Mouse (Mus musculus) CH12.LX (cell line): ENCODE results near the gene Otx2.

ENCODE experiments used
- CHD1 ChIP-seq: IDR thresholded peaks from 2 replicates; pipeline ENCODE4 v1.6.1; 2012; ENCODE audit warnings: low read depth, low read length, improper control_type of control experiment, inconsistent platforms
- CTCF ChIP-seq, 2 experiments: IDR thresholded peaks in 1 of 2; conservative IDR thresholded peaks in 1 of 2; 2 replicates each; pipeline ENCODE4 v1.5.1; 2011 to 2012; ENCODE audit warnings: low read depth in 2 of 2, low read length in 2 of 2, improper control_type of control experiment in 1 of 2, inconsistent platforms in 1 of 2, mild to moderate bottlenecking in 1 of 2, moderate library complexity in 1 of 2
- ELF1 ChIP-seq: IDR thresholded peaks from 2 replicates; pipeline ENCODE4 v1.6.1; 2014; ENCODE audit warnings: low read depth, mild to moderate bottlenecking, inconsistent platforms, low read length, improper control_type of control experiment
- ETS1 ChIP-seq: conservative IDR thresholded peaks from 2 replicates; pipeline ENCODE4 v1.6.1; 2012; ENCODE audit warnings: low read depth, mild to moderate bottlenecking, inconsistent platforms, low read length, improper control_type of control experiment, moderate library complexity
- JUND ChIP-seq: conservative IDR thresholded peaks from 2 replicates; pipeline ENCODE4 v1.6.1; 2011; ENCODE audit warnings: low read depth, low read length, improper control_type of control experiment
- MAX ChIP-seq: IDR thresholded peaks from 2 replicates; pipeline ENCODE4 v1.6.1; 2011; ENCODE audit warnings: low read length, improper control_type of control experiment
- RCOR1 ChIP-seq: conservative IDR thresholded peaks from 2 replicates; pipeline ENCODE4 v1.6.1; 2012; ENCODE audit warnings: low read depth, mild to moderate bottlenecking, inconsistent platforms, low read length, improper control_type of control experiment
- USF1 ChIP-seq: IDR thresholded peaks from 2 replicates; pipeline ENCODE4 v1.6.1; 2014; ENCODE audit warnings: low read depth, mild to moderate bottlenecking, inconsistent platforms, low read length, improper control_type of control experiment
- ZNF384 ChIP-seq: IDR thresholded peaks from 2 replicates; pipeline ENCODE4 v1.6.1; 2012; ENCODE audit warnings: low read depth, low read length, improper control_type of control experiment, inconsistent platforms

- TF ChIP-seq CTCF (conservative IDR thresholded peaks at IDR 0.05 in 1 of 2, IDR thresholded peaks at IDR 0.05 in 1 of 2; ENCODE audit: low read depth in 2 of 2, low read length in 2 of 2) (no peak), ELF1 (no peak), RCOR1 (no peak), ZNF384 (no peak), MAX (no peak), USF1 (no peak), JUND (no peak), CHD1 (no peak), ETS1 (no peak)
Measured at GRCm38 (mm10) chr14:48670258-48670630, 3.4 kb downstream of the Otx2 start.
